Mouse (Mus musculus): ENCODE data around the gene Fgfr2. TPM values are rescaled to one million over a fixed set of nuclear protein-coding genes. Genes with fewer than 3 reads are reported as not detected.

Gene Fgfr2
- polyA plus RNA-seq, 1 experiment from 2014 or later = 93.6 TPM

DNA sequence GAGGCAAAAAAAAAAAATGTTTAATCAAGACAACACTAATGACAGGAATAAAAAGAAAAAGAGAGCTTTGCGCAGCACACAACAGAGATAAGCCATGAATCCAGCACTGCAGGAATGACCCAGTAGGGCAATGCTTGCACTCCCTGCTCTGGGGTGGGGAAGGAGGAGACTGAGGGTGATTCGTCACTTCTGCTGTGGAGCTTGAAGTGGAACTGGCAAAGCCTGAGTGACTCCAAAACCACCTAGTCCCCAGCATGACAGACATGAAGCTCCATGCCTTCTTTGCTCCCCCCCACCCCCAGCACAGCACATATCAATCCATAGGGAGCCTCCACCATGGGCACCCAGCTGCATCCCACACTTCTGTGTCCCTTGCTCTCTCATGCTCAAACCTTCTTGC lies 753.4 kb downstream of the Fgfr2 start:
- Histone ChIP-seq H3K9ac (ENCODE audit: low read length) (no peak overlapping the region), H3K9me3 (ENCODE audit: control insufficient read depth, low read length) (no peaks in the 10 kb centered on the region), H3K36me3 (ENCODE audit: control insufficient read depth, insufficient read depth, low read length) (no peaks in the 10 kb centered on the region), H3K4me3 (ENCODE audit: low read depth, low read length) (no peak overlapping the region), H3K27ac (ENCODE audit: low read depth, low read length) (no peak overlapping the region), H3K4me1 (replicated peaks; ENCODE audit: control insufficient read depth, insufficient read depth, low read length) (no peaks in the 10 kb centered on the region), H3K27me3 (ENCODE audit: control insufficient read depth, insufficient read depth, low read length) (no peaks in the 10 kb centered on the region), H3K4me2 (ENCODE audit: low read depth, low read length, severe bottlenecking) (no peak overlapping the region)
- WGBS = 81% methylated on average over 2 of the region's 2 CpGs
- ATAC-seq (replicated peaks; ENCODE audit: low FRiP score) (no peak), DNase-seq (ENCODE audit: low spot score) (no peak)

DNA sequence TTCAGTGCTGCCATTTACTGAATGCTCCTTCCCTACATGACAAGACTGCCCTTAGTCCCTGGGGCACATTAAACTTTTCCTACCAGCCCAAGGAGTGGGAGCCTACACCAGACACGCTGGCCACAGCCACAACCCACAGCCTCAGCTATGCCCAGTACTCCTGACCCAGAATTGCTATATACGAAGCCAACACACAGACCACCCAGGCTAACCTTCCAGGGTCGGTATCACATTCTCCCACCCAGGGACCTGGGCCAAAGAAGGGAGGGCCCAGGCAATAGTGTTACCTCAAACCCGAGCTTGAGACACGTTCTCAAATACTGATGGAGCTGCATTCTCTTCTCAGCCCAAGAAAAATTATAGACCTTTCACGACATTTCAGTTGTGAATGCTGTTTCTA lies 754.3 kb downstream of the Fgfr2 start:
- Histone ChIP-seq H3K4me2 (ENCODE audit: low read depth, low read length, severe bottlenecking) (no peak overlapping the region), H3K4me3 (ENCODE audit: low read depth, low read length) (no peak overlapping the region), H3K36me3 (ENCODE audit: control insufficient read depth, insufficient read depth, low read length) (no peaks in the 10 kb centered on the region), H3K27me3 (ENCODE audit: control insufficient read depth, insufficient read depth, low read length) (no peaks in the 10 kb centered on the region), H3K27ac (ENCODE audit: low read depth, low read length) (no peak overlapping the region), H3K4me1 (replicated peaks; ENCODE audit: control insufficient read depth, insufficient read depth, low read length) (no peaks in the 10 kb centered on the region), H3K9ac (ENCODE audit: low read length) (no peak overlapping the region), H3K9me3 (ENCODE audit: control insufficient read depth, low read length) (no peaks in the 10 kb centered on the region)
- ATAC-seq (replicated peaks; ENCODE audit: low FRiP score) (no peak), DNase-seq (ENCODE audit: low spot score) (no peak)
- WGBS = 86% methylated on average over 6 of the region's 6 CpGs

DNA sequence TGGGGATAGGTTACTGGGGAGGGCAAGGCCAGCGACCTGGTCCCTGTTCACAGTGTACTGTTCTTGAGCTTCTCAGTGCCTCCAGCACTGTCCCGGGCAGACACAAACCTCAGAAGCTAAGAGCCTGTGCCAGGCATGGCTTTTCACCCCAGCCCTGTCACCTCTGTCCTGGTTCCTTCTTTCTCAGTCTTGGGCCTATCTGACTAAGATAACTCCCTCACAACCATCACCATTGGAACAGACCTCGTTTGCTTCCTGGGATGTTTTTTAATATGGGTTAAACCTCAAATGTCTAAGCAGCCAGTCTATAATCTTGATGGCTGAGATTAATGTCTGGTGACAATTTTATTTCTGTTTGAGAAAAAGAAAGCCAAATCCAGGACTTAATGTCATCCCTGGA lies 755.8 kb downstream of the Fgfr2 start:
- no peaks in the 10 kb centered on the region for H3K9me3 ChIP-seq (ENCODE audit: control insufficient read depth, low read length)
- H3K9ac ChIP-seq (ENCODE audit: low read length) = no peak overlapping the region
- H3K4me2 ChIP-seq (ENCODE audit: low read depth, low read length, severe bottlenecking) = no peak overlapping the region
- no peak overlapping the region for H3K4me3 ChIP-seq (ENCODE audit: low read depth, low read length)
- ATAC-seq (replicated peaks; ENCODE audit: low FRiP score) = no peak
- no peaks in the 10 kb centered on the region for H3K4me1 ChIP-seq (replicated peaks; ENCODE audit: control insufficient read depth, insufficient read depth, low read length)
- no peak for DNase-seq (ENCODE audit: low spot score)
- H3K27ac ChIP-seq (ENCODE audit: low read depth, low read length) = no peak overlapping the region
- H3K36me3 ChIP-seq (ENCODE audit: control insufficient read depth, insufficient read depth, low read length) = no peaks in the 10 kb centered on the region
- no peaks in the 10 kb centered on the region for H3K27me3 ChIP-seq (ENCODE audit: control insufficient read depth, insufficient read depth, low read length)
- 75% methylated on average over 3 of the region's 3 CpGs for WGBS

GRCm38 (mm10) chr7:132365703-132366384 lies 757.3 kb downstream of the Fgfr2 start:
- H3K4me1 ChIP-seq (replicated peaks; ENCODE audit: control insufficient read depth, insufficient read depth, low read length) = no peaks in the 10 kb centered on the region
- DNase-seq (ENCODE audit: low spot score) (no peak), ATAC-seq (replicated peaks; ENCODE audit: low FRiP score) (no peak)
- H3K9me3 ChIP-seq (ENCODE audit: control insufficient read depth, low read length) = no peaks in the 10 kb centered on the region
- no peaks in the 10 kb centered on the region for H3K36me3 ChIP-seq (ENCODE audit: control insufficient read depth, insufficient read depth, low read length)
- H3K27me3 ChIP-seq (ENCODE audit: control insufficient read depth, insufficient read depth, low read length) = no peaks in the 10 kb centered on the region
- 91% methylated on average over 5 of the region's 5 CpGs for WGBS
- no peak overlapping the region for H3K4me3 ChIP-seq (ENCODE audit: low read depth, low read length)
- no peak overlapping the region for H3K27ac ChIP-seq (ENCODE audit: low read depth, low read length)
- H3K9ac ChIP-seq (ENCODE audit: low read length) = no peak overlapping the region
- no peak overlapping the region for H3K4me2 ChIP-seq (ENCODE audit: low read depth, low read length, severe bottlenecking)

- H3K27ac ChIP-seq (ENCODE audit: low read depth, low read length) = no peak overlapping the region
- H3K4me3 ChIP-seq (ENCODE audit: low read depth, low read length) = no peak overlapping the region
- no peaks in the 10 kb centered on the region for H3K4me1 ChIP-seq (replicated peaks; ENCODE audit: control insufficient read depth, insufficient read depth, low read length)
- WGBS = 88% methylated on average over 5 of the region's 5 CpGs
- H3K36me3 ChIP-seq (ENCODE audit: control insufficient read depth, insufficient read depth, low read length) = no peaks in the 10 kb centered on the region
- H3K9ac ChIP-seq (ENCODE audit: low read length) = no peak overlapping the region
- H3K9me3 ChIP-seq (ENCODE audit: control insufficient read depth, low read length) = no peaks in the 10 kb centered on the region
- no peaks in the 10 kb centered on the region for H3K27me3 ChIP-seq (ENCODE audit: control insufficient read depth, insufficient read depth, low read length)
- H3K4me2 ChIP-seq (ENCODE audit: low read depth, low read length, severe bottlenecking) = no peak overlapping the region
- DNase-seq (ENCODE audit: low spot score) = no peak
- no peak for ATAC-seq (replicated peaks; ENCODE audit: low FRiP score)
Observed at GRCm38 (mm10) chr7:132365111-132365510, 758.0 kb downstream of the Fgfr2 start.

DNA sequence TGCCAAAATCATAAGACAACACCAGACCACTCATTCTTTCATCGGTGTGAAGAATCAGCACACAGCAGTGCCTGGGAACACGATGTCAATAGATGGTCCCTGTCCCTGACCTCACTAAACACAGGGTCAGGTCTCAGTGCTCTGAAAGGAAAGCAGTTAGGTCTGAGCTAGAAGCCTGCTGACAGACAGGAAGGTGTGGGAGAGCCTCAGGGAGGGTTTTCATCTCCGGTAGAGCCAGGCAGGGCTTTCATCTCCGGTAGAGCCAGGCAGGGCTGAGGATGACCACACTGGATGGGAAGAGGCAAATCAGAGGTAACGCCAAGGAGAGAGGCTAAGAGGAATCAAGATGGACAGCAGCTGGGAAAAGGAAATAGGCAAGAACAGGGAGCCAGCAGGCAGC lies 758.6 kb downstream of the Fgfr2 start:
- H3K27ac ChIP-seq (ENCODE audit: low read depth, low read length) = no peak overlapping the region
- WGBS = 74% methylated on average over 5 of the region's 5 CpGs
- no peak overlapping the region for H3K9ac ChIP-seq (ENCODE audit: low read length)
- H3K27me3 ChIP-seq (ENCODE audit: control insufficient read depth, insufficient read depth, low read length) = no peaks in the 10 kb centered on the region
- H3K4me3 ChIP-seq (ENCODE audit: low read depth, low read length) = no peak overlapping the region
- no peaks in the 10 kb centered on the region for H3K9me3 ChIP-seq (ENCODE audit: control insufficient read depth, low read length)
- ATAC-seq (replicated peaks; ENCODE audit: low FRiP score) = no peak
- no peak overlapping the region for H3K4me2 ChIP-seq (ENCODE audit: low read depth, low read length, severe bottlenecking)
- no peaks in the 10 kb centered on the region for H3K36me3 ChIP-seq (ENCODE audit: control insufficient read depth, insufficient read depth, low read length)
- no peak for DNase-seq (ENCODE audit: low spot score)
- no peaks in the 10 kb centered on the region for H3K4me1 ChIP-seq (replicated peaks; ENCODE audit: control insufficient read depth, insufficient read depth, low read length)

- peaks cover 6% of the 10 kb centered on the region; the same call in 1 of the 2 replicates for H3K4me1 ChIP-seq (replicated peaks; ENCODE audit: control insufficient read depth, insufficient read depth, low read length)
- WGBS = 86% methylated on average over 4 of the region's 4 CpGs
- no peak overlapping the region for H3K9ac ChIP-seq (ENCODE audit: low read length)
- no peak overlapping the region for H3K4me3 ChIP-seq (ENCODE audit: low read depth, low read length)
- DNase-seq (ENCODE audit: low spot score) = no peak
- no peaks in the 10 kb centered on the region for H3K9me3 ChIP-seq (ENCODE audit: control insufficient read depth, low read length)
- no peak for ATAC-seq (replicated peaks; ENCODE audit: low FRiP score)
- no peaks in the 10 kb centered on the region for H3K27me3 ChIP-seq (ENCODE audit: control insufficient read depth, insufficient read depth, low read length)
- no peak overlapping the region for H3K27ac ChIP-seq (ENCODE audit: low read depth, low read length)
- no peaks in the 10 kb centered on the region for H3K36me3 ChIP-seq (ENCODE audit: control insufficient read depth, insufficient read depth, low read length)
- no peak overlapping the region for H3K4me2 ChIP-seq (ENCODE audit: low read depth, low read length, severe bottlenecking)
Observed at GRCm38 (mm10) chr7:132360336-132360735, 762.8 kb downstream of the Fgfr2 start.

- Histone ChIP-seq H3K27ac (ENCODE audit: low read depth, low read length) (no peak overlapping the region), H3K4me1 (replicated peaks; ENCODE audit: control insufficient read depth, insufficient read depth, low read length) (peaks cover 6% of the 10 kb centered on the region; the same call in 1 of the 2 replicates), H3K27me3 (ENCODE audit: control insufficient read depth, insufficient read depth, low read length) (no peaks in the 10 kb centered on the region), H3K4me2 (ENCODE audit: low read depth, low read length, severe bottlenecking) (no peak overlapping the region), H3K9ac (ENCODE audit: low read length) (no peak overlapping the region), H3K4me3 (ENCODE audit: low read depth, low read length) (no peak overlapping the region), H3K9me3 (ENCODE audit: control insufficient read depth, low read length) (no peaks in the 10 kb centered on the region), H3K36me3 (ENCODE audit: control insufficient read depth, insufficient read depth, low read length) (no peaks in the 10 kb centered on the region)
- 69% methylated on average over 4 of the region's 4 CpGs for WGBS
- ATAC-seq (replicated peaks; ENCODE audit: low FRiP score) (no peak), DNase-seq (ENCODE audit: low spot score) (no peak)
Observed at GRCm38 (mm10) chr7:132358709-132359108, 764.4 kb downstream of the Fgfr2 start.

DNA sequence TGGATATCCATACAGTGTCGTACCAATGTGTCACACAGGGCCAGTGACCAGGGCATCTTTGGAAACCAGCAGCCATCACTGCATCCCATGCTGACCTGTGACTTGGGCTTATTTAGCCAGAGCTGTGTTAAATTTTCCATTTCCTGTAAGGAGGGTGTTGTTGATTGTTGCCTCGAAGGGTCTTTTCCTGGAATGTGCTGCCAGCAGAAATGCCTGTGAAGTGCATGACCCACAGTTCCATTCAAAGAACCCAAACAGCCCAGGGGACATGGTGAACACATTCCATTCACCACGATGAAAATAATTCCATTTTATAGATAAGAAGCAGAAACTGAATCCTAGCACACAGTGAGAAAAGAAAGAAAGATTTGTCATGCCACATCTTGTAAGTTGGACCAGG lies 764.9 kb downstream of the Fgfr2 start:
- Histone ChIP-seq H3K9ac (ENCODE audit: low read length) (no peak overlapping the region), H3K27ac (ENCODE audit: low read depth, low read length) (no peak overlapping the region), H3K4me2 (ENCODE audit: low read depth, low read length, severe bottlenecking) (no peak overlapping the region), H3K4me1 (replicated peaks; ENCODE audit: control insufficient read depth, insufficient read depth, low read length) (peaks cover 6% of the 10 kb centered on the region; the same call in 1 of the 2 replicates), H3K4me3 (ENCODE audit: low read depth, low read length) (no peak overlapping the region), H3K36me3 (ENCODE audit: control insufficient read depth, insufficient read depth, low read length) (no peaks in the 10 kb centered on the region), H3K27me3 (ENCODE audit: control insufficient read depth, insufficient read depth, low read length) (no peaks in the 10 kb centered on the region), H3K9me3 (ENCODE audit: control insufficient read depth, low read length) (no peaks in the 10 kb centered on the region)
- DNase-seq (ENCODE audit: low spot score) (no peak), ATAC-seq (replicated peaks; ENCODE audit: low FRiP score) (no peak)
- WGBS = 75% methylated on average over 3 of the region's 3 CpGs
